Mouse (Mus musculus) right cerebral cortex, adult 2 months (tissue): ENCODE results near the gene Fgfr2.
A peak's percentile ranks its signal among the peaks of the same experiment; 100 is the strongest.

ENCODE experiments used
- DNase-seq, 2 experiments: peaks; one replicate each; pipeline ENCODE4 v3.0.0; 2021 to 2022; ENCODE audit warnings: low spot score in 2 of 2

Gene Fgfr2

GRCm38 (mm10) chr7:132181586-132182198 lies 941.5 kb downstream of the Fgfr2 start:
- no peak for DNase-seq

GRCm38 (mm10) chr7:132181042-132181441 lies 942.1 kb downstream of the Fgfr2 start:
- DNase-seq = no peak

GRCm38 (mm10) chr7:132179049-132179448 lies 944.1 kb downstream of the Fgfr2 start:
- DNase-seq = no peak

GRCm38 (mm10) chr7:132174787-132175186 lies 948.4 kb downstream of the Fgfr2 start:
- peak in 1 of 2 experiments; percentile 35 for DNase-seq

GRCm38 (mm10) chr7:132174296-132174695 lies 948.9 kb downstream of the Fgfr2 start:
- no peak for DNase-seq

- DNase-seq = peak in 1 of 2 experiments; percentile 50
Observed at GRCm38 (mm10) chr7:132172220-132172619, 950.9 kb downstream of the Fgfr2 start.

- DNase-seq = no peak
Observed at GRCm38 (mm10) chr7:132171716-132172115, 951.4 kb downstream of the Fgfr2 start.

GRCm38 (mm10) chr7:132169419-132170169 lies 953.6 kb downstream of the Fgfr2 start:
- DNase-seq = no peak

GRCm38 (mm10) chr7:132167239-132167638 lies 955.9 kb downstream of the Fgfr2 start:
- no peak for DNase-seq

- DNase-seq = no peak
Observed at GRCm38 (mm10) chr7:132162254-132162653, 960.9 kb downstream of the Fgfr2 start.

GRCm38 (mm10) chr7:132158321-132159025 lies 964.7 kb downstream of the Fgfr2 start:
- no peak for DNase-seq

GRCm38 (mm10) chr7:132154368-132154961 lies 968.7 kb downstream of the Fgfr2 start, which contains the start of gene Cpxm2:
Cpxm2 (minus strand) TSS chr7:132154739.
- DNase-seq = no peak

GRCm38 (mm10) chr7:132153725-132154147 lies 969.4 kb downstream of the Fgfr2 start:
- DNase-seq = no peak

GRCm38 (mm10) chr7:132145227-132145800 lies 977.8 kb downstream of the Fgfr2 start:
- DNase-seq = no peak

GRCm38 (mm10) chr7:132128687-132129086 lies 994.5 kb downstream of the Fgfr2 start:
- no peak for DNase-seq

- DNase-seq = peak in 1 of 2 experiments; percentile 25
Observed at GRCm38 (mm10) chr7:132124948-132125347, 998.2 kb downstream of the Fgfr2 start.

GRCm38 (mm10) chr7:132123211-132123610 lies 999.9 kb downstream of the Fgfr2 start:
- no peak for DNase-seq

- DNase-seq = no peak
Observed at GRCm38 (mm10) chr7:132119817-132120216, 1003.3 kb downstream of the Fgfr2 start.

GRCm38 (mm10) chr7:132111770-132112169 lies 1011.4 kb downstream of the Fgfr2 start:
- no peak for DNase-seq

GRCm38 (mm10) chr7:132110308-132110707 lies 1012.8 kb downstream of the Fgfr2 start:
- DNase-seq = no peak

GRCm38 (mm10) chr7:132106891-132107290 lies 1016.3 kb downstream of the Fgfr2 start:
- DNase-seq = peak; percentile 52 to 62

GRCm38 (mm10) chr7:132105326-132105725 lies 1017.8 kb downstream of the Fgfr2 start:
- no peak for DNase-seq
